Mouse (Mus musculus): Measurements from ENCODE around the gene Gsc2. TPM values are rescaled to one million over a fixed set of nuclear protein-coding genes. Genes with fewer than 3 reads are reported as not detected.
"Not testable (repeated sequence)": the region's sequence is repeated elsewhere in the genome, so short reads cannot be mapped to it uniquely, and the experiment has no call there.

Gsc2 gene
- not detected in 2 replicates for total RNA-seq (2014; fragmentation: Nextera tagmentation)
- total RNA-seq (2017) = not detected in 2 replicates

DNA sequence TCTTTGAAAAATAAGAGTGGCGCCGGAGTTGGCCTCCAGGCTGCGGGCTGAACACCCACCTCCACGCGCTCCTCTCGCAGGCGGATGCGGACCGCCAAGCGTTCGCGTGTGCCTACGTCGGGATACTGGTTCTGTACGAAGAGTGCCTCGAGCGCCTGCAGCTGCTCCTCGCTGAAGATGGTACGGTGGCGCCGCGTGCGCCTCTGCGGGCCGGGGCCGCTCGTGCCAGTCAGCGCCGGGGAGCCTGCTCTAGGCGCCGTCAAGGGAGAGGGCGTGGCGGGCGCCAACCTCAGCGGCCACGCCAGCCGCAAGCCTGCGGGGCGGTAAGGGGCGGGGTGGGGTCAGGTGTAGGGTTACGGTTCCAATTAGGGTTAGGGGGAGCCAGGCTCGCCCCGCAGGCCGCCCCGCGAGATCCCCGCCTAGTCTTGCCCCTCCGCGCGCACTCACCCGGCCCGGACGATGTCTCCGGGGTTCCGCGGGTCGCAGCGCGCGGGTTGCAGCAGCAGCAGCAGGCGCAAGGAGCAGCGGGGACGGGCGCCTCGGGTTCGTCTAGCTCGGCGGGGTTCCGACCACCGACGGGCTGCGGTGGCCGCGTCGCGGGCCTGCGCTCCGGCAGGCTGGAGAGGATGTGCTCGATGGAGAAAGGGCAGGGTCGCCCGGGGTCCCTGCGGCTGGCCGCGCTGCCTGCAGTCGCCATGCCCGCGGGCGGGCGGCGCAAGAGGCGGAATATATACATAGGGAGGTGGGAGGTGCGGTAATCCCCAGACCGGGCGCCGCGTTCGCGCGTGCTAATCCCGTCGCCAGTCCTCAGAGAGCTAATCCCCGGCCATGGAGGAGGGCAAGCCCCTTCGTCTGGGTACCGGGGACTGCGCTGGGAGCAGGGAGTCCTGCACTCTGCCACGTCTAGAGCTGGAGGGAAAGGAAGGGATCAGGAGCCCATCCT is at the start of gene Gsc2:
Gene Gsc2, minus strand, starts transcription at position 753 of the 943 bp plus-strand sequence.
- ATAC-seq (replicated peaks; ENCODE audit: low FRiP score, low TSS enrichment, poor library complexity, severe bottlenecking) = peak; percentile 43; the same call in 1 of the 2 replicates

DNA sequence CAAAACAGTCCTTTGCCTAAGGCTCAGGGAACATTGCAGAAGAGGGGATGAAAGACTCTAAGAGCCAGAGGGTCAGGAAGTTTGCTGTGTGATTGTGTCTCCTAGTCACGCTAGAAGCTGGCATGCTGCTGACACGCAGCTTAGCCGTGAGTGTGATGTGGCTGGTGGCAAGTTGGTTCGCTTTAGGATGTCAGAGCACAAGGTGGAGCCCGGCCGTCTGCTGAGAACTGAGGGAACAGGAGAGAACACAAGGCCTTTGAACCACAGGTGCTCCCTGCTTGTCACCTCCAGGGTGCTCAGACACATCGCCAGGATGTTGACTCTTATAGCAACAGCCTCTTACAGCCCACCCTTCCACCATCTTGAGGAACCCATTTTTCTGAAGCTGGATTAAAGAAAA is 47.2 kb upstream of the Gsc2 start:
- no peak for ATAC-seq (replicated peaks; ENCODE audit: low FRiP score, low TSS enrichment, poor library complexity, severe bottlenecking)

DNA sequence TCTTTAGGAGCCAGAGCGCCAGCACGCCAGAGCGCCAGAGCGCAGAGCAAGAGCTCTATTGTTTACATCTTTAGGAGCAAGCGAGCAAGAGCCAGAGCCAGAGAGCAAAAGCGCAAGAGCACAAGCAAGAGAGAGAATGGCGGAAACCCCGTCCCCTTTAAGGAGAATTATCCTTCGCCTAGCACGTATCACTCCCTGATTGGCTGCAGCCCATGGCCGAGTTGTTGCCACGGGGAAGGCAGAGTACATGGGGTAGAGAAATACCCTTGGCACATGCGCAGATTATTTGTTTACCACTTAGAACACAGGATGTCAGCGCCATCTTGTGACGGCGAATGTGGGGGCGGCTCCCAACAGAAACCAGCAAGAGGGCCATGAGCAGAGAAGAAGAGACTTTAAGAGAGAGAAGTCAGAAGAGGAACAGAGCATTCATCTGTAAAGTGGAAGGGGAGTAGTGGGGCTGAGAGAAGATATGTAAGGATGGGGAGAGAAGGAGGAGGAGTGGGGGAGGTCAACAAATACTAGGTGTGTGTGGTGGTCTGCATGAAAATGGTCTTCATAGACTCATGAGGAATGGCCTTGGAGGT is 41.3 kb upstream of the Gsc2 start:
- not testable (repeated sequence) for ATAC-seq (replicated peaks; ENCODE audit: low FRiP score, low TSS enrichment, poor library complexity, severe bottlenecking)

DNA sequence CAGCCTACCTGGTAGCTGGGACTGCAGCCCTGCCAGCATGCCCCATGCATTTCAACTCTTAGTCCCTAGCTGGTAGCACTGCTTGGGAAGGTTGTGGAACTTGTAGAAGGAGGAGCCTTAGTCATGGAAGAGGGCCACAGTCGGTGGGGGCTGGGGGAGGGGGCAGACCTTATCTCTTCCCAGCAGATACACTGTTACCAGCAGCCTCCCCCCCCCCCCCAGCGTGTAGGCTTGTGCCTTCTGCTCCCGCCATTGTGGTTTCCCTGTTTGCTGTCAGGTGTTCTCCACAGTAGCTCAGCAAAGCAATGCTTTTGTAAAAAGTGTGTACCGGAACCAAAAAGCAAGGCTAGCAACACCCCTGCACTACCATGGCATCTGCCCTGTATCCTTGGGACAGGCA is 36.8 kb upstream of the Gsc2 start:
- no peak for ATAC-seq (replicated peaks; ENCODE audit: low FRiP score, low TSS enrichment, poor library complexity, severe bottlenecking)

DNA sequence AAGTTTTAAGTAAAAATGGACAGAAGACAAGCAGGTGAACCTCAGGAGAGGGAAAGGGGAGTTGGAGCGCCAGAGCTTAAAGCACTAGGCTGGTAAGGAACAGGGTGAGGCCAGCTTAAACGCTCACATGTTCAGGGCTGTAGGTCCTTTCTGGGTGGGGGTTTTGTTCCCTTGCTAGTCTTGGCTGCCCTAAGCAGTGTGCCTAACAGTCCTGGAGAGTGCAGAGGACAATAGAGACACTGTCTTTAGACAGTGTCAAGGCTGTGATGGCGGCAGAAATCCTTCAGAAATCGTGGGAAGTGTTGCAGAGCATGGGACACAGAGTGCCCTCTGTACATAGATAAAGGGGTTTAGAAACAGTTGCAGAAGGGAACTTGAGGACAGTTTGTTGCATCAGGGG is 35.2 kb upstream of the Gsc2 start:
- ATAC-seq (replicated peaks; ENCODE audit: low FRiP score, low TSS enrichment, poor library complexity, severe bottlenecking) = no peak

DNA sequence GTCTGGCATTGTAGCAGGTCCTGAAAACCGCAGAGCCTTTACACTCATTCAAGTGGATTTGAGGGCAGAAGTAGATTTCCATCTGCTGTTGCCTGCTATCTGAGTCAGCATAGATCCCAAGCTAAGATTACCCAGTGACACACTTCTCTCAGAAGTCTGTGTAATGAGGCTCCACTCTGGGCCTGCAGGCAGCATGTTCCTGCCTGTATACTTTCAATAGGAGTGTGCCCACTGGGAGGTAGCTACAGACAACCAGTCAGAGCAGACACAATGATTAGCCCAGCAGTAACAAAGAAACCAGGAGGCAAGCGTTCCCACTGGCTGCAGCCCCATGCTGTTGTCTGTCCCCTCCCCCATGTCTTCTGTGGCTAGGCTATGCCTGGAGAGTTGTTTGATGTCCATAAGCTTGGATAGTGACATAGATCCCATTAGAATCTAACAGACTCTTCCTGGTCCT is 34.6 kb upstream of the Gsc2 start:
- ATAC-seq (replicated peaks; ENCODE audit: low FRiP score, low TSS enrichment, poor library complexity, severe bottlenecking) = no peak

DNA sequence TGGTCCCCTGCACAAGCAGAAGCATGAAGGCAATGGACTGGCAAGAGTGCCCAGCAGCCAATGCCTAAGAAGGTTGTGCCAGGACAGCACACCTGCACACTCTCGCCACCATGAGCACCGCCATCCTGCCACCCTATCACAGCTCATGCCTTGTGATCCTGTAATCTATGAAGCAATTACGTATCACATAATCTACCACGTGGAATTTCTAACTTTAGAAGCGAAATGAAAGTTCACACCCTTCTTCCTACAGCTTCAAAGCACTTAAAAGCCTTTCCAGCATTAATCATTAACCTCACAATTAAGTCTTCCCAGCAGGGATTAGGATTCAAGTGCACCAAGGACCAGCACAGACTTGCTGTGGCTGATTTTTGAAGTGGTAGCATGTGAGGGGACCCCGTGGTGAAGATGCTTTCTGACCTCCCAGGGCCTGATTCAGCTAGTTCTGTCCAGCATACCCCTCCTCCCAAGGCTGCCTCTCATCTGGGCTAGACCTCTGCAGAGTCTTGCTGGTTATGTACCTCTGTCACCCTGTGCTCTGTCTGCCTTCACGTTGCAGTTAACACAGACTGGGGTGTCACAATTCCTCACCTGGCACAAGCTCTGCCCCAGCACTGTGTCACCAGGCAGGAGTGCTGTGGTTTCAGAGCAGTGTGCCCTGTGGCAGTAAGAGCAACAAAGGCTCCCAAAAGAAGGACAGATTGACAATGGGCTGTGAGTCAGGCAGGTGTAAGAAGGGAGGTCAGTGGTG is 30.4 kb upstream of the Gsc2 start:
- no peak for ATAC-seq (replicated peaks; ENCODE audit: low FRiP score, low TSS enrichment, poor library complexity, severe bottlenecking)

DNA sequence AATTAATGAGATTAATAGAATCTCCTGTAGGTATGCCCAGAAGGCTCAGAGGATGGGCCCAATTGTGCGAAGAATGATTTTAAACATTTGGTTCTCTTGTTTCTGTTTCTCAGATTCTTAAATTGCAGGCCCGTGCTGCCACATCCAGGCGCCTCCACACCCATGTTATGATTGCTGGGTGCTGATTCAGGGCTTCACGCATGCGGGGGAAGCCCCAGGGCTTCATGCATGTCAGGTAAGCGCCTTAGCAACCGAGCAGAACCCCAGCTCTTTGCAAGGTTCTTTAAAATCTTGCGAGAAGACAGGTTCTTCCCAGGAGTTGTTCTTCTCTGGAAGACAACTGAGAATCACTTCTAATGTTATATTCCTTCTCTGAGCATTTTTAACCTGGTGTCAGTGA is 28.6 kb upstream of the Gsc2 start:
- no peak for ATAC-seq (replicated peaks; ENCODE audit: low FRiP score, low TSS enrichment, poor library complexity, severe bottlenecking)

DNA sequence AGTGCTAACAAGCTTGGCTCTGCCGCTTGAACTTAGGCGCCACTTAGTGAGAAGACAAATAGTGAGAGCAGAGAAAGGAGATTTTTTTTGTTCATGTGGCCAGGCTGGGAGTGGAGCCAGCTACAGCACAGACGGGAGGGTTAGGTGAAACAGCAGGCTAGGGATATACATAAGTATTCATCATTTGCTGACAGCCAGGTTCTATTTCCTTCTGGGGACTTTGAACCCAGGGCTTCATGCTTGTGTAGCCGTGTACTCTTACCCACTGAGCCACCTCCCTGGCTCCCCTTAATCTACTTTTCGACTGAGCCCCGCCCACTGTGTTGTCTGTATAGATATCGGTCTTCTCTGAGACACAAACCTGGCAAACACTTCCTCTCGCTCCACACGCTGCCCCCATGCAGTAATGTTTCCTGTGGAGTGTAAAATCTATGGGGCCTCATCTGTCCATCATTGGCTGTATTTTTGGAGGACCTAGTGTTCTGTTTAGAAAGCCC is 24.4 kb upstream of the Gsc2 start:
- peak; percentile 81 for ATAC-seq (replicated peaks; ENCODE audit: low FRiP score, low TSS enrichment, poor library complexity, severe bottlenecking)

DNA sequence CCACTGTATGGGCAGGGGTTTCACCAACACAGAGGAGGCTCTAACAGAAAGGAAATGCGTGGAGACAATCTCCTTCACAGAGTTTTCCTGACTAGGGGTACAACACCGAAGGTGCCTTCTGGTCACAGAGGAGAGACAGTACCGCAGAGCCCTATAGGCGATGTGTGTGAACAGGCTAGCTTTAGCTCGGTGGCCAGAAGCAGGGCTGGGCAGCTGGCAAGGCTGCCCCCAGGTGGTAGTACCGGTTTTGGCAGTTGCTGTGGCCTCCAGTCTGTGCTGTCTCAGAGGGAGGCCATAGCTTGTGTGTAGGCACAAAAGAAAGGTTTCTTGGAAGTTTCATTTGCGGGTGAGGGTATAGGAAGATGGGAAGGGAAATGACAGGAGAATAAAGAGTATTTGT is 24.0 kb upstream of the Gsc2 start:
- peak; percentile 89 for ATAC-seq (replicated peaks; ENCODE audit: low FRiP score, low TSS enrichment, poor library complexity, severe bottlenecking)

DNA sequence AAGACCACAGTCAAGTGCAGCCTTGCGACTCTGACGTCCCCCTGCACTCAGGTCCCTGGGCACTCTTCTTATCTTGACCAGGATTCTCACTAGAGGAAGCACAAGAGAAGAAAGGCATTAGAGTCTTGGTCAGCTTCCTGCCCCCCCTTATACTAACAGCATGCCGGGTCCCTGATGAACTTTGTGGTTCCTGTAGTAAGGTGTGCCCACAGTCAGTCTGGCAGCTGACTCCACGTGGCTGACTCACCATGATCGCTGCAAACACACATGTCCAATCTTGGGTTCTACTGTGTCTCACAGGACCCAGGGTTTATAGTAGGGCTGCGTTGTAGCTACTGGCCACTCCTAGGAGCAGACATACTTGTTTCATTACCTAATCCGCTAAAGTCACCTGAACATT is 23.3 kb upstream of the Gsc2 start:
- ATAC-seq (replicated peaks; ENCODE audit: low FRiP score, low TSS enrichment, poor library complexity, severe bottlenecking) = no peak

DNA sequence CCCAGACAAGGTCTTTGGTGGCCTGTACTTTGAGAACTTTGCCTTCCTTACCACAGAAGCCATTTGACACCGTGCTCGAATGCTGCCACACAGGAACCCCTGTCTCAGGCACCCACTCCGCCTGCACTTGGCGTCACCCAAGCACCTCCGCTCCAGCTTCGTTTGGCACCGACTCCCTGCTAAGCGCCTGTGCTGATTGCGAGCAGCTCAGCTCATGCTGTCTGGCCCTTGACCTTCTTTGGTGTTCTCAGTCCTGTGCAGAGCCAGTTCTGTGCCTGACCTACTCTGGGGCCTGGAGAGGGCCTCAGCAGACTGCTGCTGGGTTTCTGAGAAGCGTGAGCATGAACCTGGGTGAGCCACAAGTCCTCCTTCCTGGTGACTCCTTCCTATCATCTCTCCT is 21.9 kb upstream of the Gsc2 start:
- ATAC-seq (replicated peaks; ENCODE audit: low FRiP score, low TSS enrichment, poor library complexity, severe bottlenecking) = no peak

DNA sequence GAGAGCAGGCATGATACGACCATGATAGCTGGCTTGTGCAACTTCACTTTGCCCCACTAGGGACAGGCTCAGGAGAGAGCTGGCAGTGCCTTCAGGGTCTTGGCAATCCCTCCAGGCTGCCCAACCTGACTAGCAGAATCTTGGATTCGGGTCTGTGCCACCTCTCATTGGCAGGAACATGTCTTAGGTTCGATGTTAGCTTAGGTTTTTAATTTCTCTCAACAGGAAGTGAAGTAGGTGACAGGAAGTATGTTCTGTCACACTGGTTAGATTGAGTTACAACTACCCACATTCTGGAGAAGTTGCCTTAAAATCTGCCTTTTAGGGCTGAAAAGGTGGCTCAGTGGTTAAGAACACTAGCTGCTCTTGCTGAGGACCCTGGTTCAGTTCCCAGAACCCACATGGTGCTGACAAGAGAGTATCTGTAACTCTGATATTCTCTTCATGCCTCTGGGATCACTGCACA is 19.6 kb upstream of the Gsc2 start:
- ATAC-seq (replicated peaks; ENCODE audit: low FRiP score, low TSS enrichment, poor library complexity, severe bottlenecking) = peak; percentile 59

DNA sequence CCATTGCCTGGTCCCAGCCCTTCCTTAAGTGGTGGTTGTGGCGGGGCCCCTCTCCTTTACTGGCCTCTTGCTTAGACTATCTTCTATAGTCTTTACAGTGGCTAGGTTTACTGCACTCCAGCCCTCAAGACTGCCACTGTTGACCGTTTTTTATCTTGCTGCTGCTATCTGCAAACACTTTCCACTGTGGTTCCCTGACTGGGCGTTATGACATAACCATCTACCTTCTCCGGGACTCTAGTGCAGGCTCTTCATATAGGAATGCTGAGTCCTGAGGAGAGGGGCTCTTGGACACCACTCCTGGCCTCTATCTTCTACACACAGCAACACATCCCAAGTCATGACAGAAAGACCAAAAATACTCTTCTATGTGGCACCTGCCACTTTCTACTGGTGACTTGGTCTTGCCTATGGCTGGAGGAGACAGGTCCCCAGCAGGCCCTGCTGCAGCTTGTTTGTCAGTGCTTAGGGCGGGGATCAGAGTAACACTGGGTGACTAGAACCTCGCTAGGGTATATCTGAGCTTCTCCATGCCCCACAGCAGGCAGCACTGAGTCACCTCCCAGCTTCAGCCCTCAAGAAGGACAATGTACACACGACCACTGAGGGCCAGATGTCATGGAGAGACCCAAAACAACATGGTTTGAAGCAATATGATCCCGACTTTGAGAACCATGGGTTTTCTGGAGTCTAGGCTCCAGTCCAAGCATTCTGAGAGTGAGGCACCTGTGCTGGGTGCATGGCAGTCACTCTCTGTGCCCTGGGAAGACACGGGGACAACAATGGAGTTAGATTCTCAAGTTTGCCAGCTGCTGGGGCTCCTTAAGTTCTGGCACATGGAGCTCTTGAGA is 19.0 kb upstream of the Gsc2 start:
- peak; percentile 68 for ATAC-seq (replicated peaks; ENCODE audit: low FRiP score, low TSS enrichment, poor library complexity, severe bottlenecking)

DNA sequence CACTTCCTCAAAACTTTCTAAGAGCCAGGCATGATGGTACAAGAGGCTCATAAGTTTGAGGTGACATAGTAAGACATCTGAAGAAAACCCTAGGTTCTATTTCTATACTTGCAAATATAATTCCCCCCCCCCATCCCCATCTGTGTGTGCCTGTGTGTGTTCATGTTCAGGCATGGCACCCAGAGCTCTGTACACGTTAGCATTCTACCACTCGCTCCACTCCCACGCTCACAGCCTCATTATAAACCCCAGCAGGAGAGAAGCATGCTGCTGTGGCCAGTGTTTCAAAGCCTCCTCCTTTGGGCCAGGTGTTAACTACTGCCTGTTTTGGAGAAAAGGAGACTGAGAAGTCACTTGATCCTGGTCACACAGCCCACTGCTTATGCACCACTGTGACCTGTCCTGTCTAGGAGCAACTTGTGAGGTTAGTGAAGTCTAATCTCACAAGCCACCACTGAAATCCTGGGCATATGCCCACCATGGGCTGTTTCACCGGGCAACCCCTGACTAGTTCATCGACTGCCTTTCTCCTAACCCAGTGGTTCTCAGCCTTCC is 17.1 kb upstream of the Gsc2 start:
- no peak for ATAC-seq (replicated peaks; ENCODE audit: low FRiP score, low TSS enrichment, poor library complexity, severe bottlenecking)

DNA sequence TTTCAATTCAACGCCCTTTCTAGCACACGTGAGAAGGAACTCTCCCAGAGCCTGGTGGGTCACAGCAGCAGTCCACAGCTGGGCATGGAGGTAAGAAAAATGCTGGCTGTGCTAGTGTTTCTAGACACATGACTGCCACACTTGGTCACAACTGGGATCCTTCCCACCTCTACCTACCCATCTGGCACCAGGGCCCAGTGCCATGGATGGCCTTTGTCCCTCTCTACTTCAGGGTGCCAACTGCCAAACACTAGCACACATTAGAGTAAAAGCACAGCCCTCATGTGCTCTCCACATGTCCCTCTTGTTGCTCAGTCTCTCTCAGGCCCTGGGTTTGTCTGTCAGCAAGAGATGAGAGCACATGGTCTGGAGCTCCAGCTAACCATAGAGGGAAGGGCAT is 14.8 kb upstream of the Gsc2 start:
- no peak for ATAC-seq (replicated peaks; ENCODE audit: low FRiP score, low TSS enrichment, poor library complexity, severe bottlenecking)

DNA sequence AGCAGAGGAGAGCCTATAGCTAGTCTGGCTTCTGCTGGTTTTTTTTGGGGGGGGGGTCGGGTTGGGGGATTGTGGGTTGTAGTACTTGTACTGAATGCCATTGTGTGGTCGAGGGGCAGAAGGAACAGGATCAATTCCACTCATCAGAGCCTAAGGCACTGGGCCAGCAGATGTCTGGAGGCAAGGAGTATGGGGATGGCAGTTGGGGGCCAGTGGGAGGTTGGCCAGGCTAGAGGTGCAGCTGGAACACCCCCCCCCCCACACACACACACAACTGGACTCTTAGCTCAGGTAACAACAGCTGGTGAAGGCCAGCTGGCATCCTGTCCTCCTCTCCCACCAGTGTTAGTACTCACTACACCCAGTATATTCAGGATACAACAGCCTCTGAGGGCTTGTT is 14.4 kb upstream of the Gsc2 start:
- ATAC-seq (replicated peaks; ENCODE audit: low FRiP score, low TSS enrichment, poor library complexity, severe bottlenecking) = no peak

DNA sequence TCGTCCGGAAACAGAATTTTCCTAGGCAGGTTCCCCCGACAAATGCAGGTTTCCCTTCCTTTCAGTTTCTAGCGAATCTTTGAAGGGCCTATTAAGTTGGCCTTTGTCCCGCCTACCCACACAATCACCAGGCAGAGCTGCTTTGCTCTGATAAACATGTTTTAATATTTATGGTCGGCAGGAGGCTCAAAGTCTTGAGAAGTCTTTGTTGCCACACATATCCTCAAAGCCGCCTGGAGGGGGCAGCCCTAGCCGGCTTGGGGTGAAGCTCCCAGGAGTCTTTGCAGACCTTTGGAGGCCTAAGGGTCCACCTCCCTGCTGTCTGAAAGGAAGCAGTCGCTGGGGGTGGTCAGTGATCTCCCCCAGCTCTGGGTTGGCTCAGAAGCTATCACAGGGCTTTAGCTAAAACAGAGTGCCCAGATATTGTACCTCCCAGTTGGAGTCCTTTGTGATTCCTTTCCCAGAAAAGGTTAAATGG is 13.8 kb upstream of the Gsc2 start:
- ATAC-seq (replicated peaks; ENCODE audit: low FRiP score, low TSS enrichment, poor library complexity, severe bottlenecking) = peak; percentile 89

Data from megakaryocyte-erythroid progenitor cell, adult 5-6 weeks (primary cell).